Mouse (Mus musculus): ENCODE data around the gene Kat6b.

Gene Kat6b

DNA sequence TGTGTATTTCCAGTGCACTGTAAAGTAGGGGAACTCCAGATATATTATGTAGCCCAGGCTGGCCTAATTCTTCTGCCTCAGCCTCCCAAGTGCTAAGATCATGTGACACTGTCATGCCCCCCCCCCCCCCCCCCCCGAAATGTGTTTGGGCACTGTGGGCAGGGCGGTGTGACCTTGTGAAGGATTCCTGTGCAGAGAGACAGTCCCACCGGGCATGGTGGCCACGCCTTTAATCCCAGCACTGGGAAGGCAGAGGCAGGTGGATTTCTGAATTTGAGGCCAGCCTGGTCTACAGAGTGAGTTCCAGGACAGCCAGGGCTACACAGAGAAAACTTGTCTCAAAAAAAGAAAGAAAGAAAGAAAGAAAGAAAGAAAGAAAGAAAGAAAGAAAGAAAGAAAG lies 40.3 kb downstream of the Kat6b start:
- intact Hi-C loops (cut with DNase I): loop anchor here (10.0 kb wide), 1 partner anchor 83 kb away; no protein-coding TSS in a partner anchor

DNA sequence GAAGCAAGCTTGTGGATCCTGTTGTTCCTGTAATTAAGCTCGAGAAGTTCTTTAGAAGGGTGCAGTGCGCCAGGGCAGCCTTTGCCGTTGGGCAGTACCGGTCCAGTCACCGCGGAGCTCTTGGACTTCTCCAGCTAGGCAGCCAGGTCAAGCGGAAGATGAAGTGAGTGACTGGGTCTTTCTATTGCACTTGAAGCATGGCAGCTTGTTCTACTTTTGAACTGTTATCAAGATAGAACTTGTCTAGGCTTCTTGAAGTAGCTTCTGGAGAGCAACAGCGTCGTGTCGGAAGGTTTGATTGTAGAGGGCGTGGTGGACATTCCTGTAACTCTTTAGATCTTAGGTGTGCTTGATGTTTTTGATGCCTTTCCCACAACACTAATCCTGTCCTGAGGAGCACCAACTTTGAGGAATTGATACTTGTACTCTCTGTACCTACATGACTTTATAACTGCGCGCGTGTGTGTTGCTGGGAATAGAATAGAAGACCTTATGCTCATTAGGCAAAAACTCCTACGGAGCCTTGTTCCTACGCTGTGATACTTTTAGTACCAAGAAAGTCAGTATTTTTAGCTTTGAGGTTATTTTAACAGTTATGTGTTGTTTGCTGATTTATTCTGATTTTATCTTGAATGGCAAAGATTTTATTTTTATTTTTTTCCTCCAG lies 41.2 kb downstream of the Kat6b start:
- intact Hi-C loops (cut with DNase I): loop anchor here (10.0 kb wide), 1 partner anchor 82 kb away; no protein-coding TSS in a partner anchor

DNA sequence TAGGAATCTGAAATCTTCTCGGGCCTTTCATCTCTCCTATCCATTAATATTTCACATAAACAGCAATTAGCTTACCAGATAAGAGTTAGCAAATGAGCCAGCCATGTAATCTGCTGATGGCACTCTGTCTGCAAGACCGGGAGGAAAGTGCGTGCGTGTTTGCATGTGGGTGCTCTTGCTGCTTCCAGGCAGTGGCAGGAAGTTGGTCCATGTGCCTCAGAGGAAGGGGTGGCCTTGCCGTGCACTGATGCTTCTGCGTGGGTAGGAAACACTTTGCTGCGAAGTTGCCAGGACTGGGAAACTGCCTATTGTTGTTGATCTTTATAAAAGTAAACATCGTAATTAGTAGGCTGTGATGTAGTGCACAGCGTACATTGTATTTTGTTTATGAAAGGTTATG lies 42.0 kb downstream of the Kat6b start:
- intact Hi-C loops (cut with DNase I): loop anchor here (10.0 kb wide), 1 partner anchor 82 kb away; no protein-coding TSS in a partner anchor

GRCm38 (mm10) chr14:21523851-21524441 lies 42.7 kb downstream of the Kat6b start:
- intact Hi-C loops (cut with DNase I): loop anchor here (10.0 kb wide), 1 partner anchor 81 kb away; no protein-coding TSS in a partner anchor

DNA sequence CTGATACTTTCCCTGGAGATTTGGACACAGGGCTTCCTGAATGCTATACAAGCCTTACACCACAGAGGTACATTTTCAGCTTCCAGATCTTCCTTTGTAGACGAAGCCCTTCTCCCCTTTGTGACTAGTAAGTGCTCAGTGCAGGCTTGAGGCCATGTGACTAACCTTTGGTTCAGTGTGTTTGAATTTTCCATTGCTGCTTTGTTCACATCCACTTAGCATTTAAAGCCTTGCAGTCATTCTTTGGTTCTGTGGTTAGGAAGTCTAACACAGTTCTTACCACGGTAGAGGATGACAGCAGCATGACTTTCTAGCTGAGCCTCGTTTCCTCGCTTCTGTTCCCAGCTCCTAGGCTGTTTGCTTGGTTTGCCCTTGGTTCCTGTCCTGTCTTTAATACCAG lies 44.4 kb downstream of the Kat6b start:
- intact Hi-C loops (cut with DNase I): loop anchor here (10.0 kb wide), 1 partner anchor 79 kb away; no protein-coding TSS in a partner anchor

DNA sequence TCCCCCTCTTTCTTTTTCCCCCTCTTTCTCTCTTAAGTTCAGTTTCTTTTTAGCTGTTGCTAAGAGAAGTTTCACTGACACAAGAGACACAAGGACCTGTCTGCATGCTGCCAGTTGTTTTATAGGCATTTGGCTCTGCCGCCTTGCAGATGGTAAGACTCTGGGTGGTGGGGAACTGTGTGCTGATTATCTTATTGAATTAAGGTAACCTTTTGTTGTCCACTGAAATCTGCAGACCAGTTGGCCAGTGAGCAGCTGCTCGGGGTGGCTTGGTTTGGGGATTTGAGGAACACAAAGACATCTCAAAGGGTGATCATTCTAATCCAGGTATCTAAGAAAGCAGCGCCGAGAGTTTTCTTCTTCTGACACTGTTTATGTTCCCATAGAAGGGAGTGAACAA lies 52.3 kb downstream of the Kat6b start:
- intact Hi-C loops (cut with DNase I): no loop called here

DNA sequence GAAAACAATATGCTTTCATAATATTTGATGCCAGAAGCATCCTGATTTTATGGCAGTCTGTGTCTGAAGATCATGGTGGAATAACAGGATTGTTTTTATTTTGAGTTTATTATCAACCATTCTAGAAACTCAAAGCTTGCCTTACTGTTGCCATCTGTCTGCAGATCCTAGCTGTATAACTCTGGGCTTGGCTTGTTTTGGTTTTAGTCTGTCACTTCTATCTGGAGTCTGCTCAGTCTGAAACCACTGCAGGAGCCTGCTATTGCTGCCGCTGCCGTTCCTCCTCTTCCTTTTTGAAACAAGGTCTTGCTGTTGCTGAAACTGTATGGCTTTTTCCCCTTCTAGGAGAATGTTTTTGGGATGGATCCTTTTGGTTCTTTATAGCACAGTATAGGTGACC lies 52.8 kb downstream of the Kat6b start:
- intact Hi-C loops (cut with DNase I): no loop called here

DNA sequence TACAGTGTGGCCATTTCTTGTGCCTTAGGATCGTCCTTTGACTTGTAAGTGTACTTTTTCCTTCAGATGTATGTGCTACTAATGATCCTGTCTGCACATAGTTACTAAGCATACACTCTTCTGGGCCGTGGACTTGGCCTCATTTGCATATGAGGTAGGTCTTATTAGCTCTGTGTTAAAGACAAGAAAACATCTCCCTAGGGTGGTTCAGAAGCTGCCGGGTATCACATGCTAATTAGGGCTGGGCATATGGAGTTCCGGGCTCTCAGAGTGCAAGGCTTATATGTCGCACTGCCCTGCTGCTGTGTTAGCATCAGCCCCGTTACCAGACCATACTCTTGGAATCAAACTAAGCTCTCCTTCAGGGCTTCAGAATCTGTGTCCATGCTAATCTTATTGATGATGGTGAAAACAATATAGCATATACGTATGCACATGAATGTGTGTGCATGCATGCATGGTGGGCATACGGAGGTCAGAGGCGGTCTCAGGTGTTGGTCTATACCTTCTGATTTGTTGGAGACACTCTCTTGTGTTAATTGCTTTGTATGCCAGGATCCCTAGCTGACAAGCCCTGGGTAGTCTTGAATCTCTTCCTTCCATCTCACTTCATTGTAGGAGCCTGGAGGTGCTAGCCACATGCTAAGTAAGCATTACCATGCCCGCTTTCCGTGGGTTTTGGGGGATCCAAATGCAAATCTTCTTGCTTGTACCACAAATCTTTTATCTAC lies 53.5 kb downstream of the Kat6b start:
- intact Hi-C loops (cut with DNase I): no loop called here

DNA sequence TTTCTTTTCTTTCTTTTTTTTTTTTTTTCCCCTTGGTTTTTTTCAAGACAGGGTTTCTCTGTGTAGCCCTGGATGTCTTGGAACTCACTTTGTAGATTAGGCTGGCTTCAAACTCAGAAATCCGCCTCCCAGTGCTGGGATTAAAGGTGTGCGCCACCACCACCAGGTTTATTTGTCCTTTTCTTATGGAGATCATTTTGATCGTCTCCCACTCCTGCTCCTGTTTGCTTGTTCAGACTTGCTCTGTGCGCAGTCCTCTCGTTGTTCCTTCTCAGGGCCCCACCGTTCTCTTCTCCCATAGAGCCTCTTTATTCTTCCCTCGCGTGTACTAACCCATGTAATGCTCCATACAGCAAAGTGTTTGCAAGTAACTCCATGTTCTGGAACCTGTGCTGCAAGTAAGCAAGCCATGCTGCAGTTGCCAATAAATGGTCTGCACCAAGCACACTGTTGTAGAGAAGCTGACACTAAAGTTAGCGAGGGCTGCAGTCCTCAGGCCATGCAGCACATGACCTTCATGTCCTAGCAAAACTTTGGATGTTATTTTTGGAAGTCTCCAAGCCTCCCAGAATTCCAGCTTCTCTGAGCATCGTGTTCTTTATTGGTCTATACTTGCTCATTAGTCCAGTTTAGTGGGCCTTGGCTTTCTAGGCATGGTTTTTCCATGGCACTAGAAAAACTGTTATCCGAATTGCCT lies 55.4 kb downstream of the Kat6b start:
- intact Hi-C loops (cut with DNase I): no loop called here

DNA sequence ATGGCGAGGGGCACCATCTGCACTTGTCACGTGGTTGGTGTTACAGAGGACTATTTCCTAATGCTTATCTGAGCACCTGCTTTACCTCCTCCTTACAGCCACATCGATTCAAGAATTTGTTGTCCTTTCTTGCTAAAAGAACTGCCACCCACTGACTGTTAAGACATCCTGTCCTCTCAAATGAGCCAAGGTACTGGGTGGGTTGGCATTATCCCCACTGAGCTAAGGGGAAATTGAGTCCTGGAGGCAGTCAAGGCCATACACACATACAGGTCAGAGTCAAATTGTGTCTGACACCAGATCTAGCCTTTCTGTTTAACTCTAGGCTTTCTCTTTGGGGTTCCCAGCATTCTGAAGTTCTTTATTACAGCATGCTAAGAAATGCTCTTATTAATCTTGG lies 56.6 kb downstream of the Kat6b start:
- intact Hi-C loops (cut with DNase I): no loop called here

DNA sequence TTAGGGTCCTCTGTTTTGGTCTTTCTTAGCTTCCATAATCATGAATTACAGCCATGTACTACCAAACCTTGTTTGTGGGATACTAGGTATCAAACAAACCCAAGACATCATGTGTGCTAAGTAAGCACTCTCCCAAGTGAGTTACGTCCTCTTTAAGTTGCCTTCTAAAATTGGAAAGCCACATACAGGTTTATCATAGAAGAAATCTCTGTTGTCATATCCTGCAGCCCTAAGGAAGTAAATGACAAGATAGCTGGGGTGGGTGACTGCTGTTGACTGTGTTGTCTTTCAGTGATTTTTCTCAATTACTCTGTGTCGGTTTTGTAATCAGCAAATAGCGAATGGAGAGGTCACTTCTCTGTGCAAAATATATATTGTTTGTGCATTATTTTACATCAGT lies 58.5 kb downstream of the Kat6b start:
- intact Hi-C loops (cut with DNase I): no loop called here

- intact Hi-C loops (cut with DNase I): no loop called here
Observed at GRCm38 (mm10) chr14:21540361-21540760, 59.1 kb downstream of the Kat6b start.

- intact Hi-C loops (cut with DNase I): no loop called here
Observed at GRCm38 (mm10) chr14:21545529-21545928, 64.3 kb downstream of the Kat6b start.

DNA sequence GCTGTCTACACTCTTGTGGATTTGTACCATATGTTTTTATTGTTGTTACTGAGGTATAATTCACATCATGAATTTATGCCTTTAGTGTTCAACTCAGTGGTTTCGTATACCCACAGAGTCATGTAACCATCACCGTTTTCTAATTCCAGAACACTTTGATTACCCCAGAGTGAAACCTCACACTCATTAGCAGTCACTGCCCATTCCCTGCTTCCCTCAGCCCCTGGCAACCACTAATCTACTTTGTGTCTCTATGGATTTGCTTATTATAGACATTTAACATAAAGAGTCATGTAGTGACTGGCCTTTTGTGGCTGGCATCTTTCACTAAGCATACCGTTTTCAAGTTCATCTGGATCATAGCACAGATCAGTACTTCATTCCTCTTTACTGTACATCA lies 65.1 kb downstream of the Kat6b start:
- intact Hi-C loops (cut with DNase I): no loop called here

- intact Hi-C loops (cut with DNase I): no loop called here
Observed at GRCm38 (mm10) chr14:21547297-21547696, 66.1 kb downstream of the Kat6b start.

- intact Hi-C loops (cut with DNase I): no loop called here
Observed at GRCm38 (mm10) chr14:21547965-21548364, 66.7 kb downstream of the Kat6b start.

- intact Hi-C loops (cut with DNase I): no loop called here
Observed at GRCm38 (mm10) chr14:21548952-21549607, 67.8 kb downstream of the Kat6b start.

DNA sequence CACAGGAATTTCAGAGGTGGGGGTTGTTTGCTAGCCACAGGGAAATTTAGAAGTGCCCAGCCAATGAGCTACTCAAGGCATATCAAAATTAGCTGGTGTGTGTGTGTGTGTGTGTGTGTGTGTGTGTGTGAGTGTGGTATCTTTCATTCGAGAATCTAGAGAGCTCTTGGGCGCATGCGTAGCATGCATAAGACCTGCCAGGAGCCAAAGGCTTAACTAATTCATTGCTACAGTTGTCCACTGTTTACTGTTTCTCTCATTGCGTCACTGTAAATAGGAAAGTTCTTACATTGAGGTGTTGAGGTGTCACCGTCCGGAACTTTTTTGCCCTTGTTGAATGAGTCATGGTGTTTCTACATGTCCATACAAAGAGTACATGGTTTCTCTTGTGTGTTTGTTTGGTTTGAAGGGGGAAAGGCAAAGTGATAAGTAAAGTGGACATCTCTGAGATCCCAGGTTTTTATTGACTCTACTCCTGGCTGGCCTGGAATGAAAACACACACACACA lies 68.4 kb downstream of the Kat6b start:
- intact Hi-C loops (cut with DNase I): no loop called here

GRCm38 (mm10) chr14:21550576-21550975 lies 69.3 kb downstream of the Kat6b start:
- intact Hi-C loops (cut with DNase I): no loop called here

DNA sequence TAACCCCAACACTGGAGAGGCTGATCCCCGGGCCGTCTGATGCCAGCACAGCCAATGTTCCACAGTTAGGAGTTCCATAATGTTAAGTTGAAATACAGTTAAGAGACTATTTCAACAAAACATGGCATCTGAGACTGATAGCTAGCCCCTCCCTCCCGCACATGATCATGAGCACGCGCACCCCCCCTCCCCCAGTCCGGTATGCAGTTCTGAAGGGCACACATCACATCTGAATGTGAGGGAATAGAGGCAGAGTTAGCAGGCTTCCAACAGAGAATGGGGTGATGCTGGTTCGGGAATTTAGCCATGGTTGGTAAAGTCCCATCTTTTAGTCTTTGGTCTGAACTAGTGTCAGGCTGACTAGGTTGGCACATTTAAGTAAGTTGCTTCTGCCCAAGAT lies 70.4 kb downstream of the Kat6b start:
- intact Hi-C loops (cut with DNase I): no loop called here

DNA sequence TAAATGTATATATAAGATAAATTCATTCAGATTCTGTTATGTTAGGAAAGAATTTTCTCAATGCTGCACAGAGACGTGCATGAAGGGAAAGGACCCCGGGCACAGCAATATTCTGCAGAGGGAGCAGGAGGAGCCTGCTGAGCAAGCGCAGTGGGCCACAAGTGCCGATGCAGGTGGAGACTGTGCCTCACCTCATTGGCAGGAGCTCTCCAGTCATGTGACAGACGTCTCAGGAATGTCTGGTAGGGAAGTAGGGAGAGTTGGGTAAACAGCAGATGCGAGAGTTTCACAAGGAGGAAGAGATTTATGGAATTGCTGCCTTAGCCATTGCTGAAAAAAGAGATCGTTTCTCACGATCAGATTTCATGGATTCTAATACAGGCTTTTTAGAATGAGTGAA lies 71.7 kb downstream of the Kat6b start:
- intact Hi-C loops (cut with DNase I): no loop called here

Measured in adrenal gland (tissue).